Mouse (Mus musculus) gastrocnemius, adult 18-20 months (tissue): ENCODE data around the gene Tasp1. TPM values are rescaled to one million over a fixed set of nuclear protein-coding genes. Genes with fewer than 3 reads are reported as not detected.

ENCODE experiments used
- total RNA-seq, 2 experiments: library from RNA; stranded (reverse); gene quantifications; 2 replicates each; pipeline ENCODE4 v1.2.3; 2021

Tasp1 gene
- total RNA-seq, 2 experiments from 2014 or later, result 5.2 TPM

Other genes starting within 250 kb of the Tasp1 start
- not detected for gene Gm17374, start 85.2 kb upstream of the Tasp1 start, total RNA-seq
- gene Esf1, start 103.8 kb upstream of the Tasp1 start, total RNA-seq, result 10 to 100 TPM; 11.9 TPM
- 10 to 100 TPM; 40.5 to 44.2 TPM for gene Ndufaf5, start 103.8 kb upstream of the Tasp1 start, total RNA-seq